Mouse (Mus musculus) right cerebral cortex, postnatal 4 days (tissue): ENCODE results near the gene Spata32.

Experiments
- DNase-seq: peaks from one replicate; pipeline ENCODE4 v3.0.0-alpha.2; 2022

The Spata32 gene

GRCm38 (mm10) chr11:103217790-103218516 lies at the start of gene Spata32:
Gene Spata32, minus strand, starts transcription at chr11:103218432.
- peak; percentile 67 for DNase-seq

GRCm38 (mm10) chr11:103267346-103268219 lies 49.4 kb upstream of the Spata32 start, which contains the start of gene Map3k14:
Gene Map3k14, minus strand, starts transcription at chr11:103267472.
- DNase-seq, result peak; percentile 96

- no peak for DNase-seq
Observed at GRCm38 (mm10) chr11:103266729-103267345, 48.6 kb upstream of the Spata32 start.

GRCm38 (mm10) chr11:103265856-103266255 lies 47.6 kb upstream of the Spata32 start:
- no peak for DNase-seq

- no peak for DNase-seq
Observed at GRCm38 (mm10) chr11:103265211-103265610, 47.0 kb upstream of the Spata32 start.

- no peak for DNase-seq
Observed at GRCm38 (mm10) chr11:103264427-103265005, 46.3 kb upstream of the Spata32 start.

GRCm38 (mm10) chr11:103263551-103263950 lies 45.3 kb upstream of the Spata32 start:
- DNase-seq, result no peak

GRCm38 (mm10) chr11:103262412-103263267 lies 44.4 kb upstream of the Spata32 start:
- DNase-seq, result no peak

GRCm38 (mm10) chr11:103261671-103262411 lies 43.6 kb upstream of the Spata32 start:
- no peak for DNase-seq

GRCm38 (mm10) chr11:103260515-103261192 lies 42.4 kb upstream of the Spata32 start:
- no peak for DNase-seq

- DNase-seq, result no peak
Observed at GRCm38 (mm10) chr11:103260034-103260433, 41.8 kb upstream of the Spata32 start.

- no peak for DNase-seq
Observed at GRCm38 (mm10) chr11:103257938-103258481, 39.8 kb upstream of the Spata32 start.

GRCm38 (mm10) chr11:103253605-103254004 lies 35.4 kb upstream of the Spata32 start:
- DNase-seq, result no peak

- no peak for DNase-seq
Observed at GRCm38 (mm10) chr11:103252380-103252779, 34.1 kb upstream of the Spata32 start.

GRCm38 (mm10) chr11:103250324-103250723 lies 32.1 kb upstream of the Spata32 start:
- no peak for DNase-seq

GRCm38 (mm10) chr11:103249509-103249908 lies 31.3 kb upstream of the Spata32 start:
- no peak for DNase-seq

GRCm38 (mm10) chr11:103248837-103249236 lies 30.6 kb upstream of the Spata32 start:
- DNase-seq, result no peak

GRCm38 (mm10) chr11:103247504-103248177 lies 29.4 kb upstream of the Spata32 start:
- peak; percentile 86 for DNase-seq

- DNase-seq, result no peak
Observed at GRCm38 (mm10) chr11:103246731-103247290, 28.6 kb upstream of the Spata32 start.
